Mouse (Mus musculus): Measurements from ENCODE around the gene Bpi.

Bpi gene

DNA sequence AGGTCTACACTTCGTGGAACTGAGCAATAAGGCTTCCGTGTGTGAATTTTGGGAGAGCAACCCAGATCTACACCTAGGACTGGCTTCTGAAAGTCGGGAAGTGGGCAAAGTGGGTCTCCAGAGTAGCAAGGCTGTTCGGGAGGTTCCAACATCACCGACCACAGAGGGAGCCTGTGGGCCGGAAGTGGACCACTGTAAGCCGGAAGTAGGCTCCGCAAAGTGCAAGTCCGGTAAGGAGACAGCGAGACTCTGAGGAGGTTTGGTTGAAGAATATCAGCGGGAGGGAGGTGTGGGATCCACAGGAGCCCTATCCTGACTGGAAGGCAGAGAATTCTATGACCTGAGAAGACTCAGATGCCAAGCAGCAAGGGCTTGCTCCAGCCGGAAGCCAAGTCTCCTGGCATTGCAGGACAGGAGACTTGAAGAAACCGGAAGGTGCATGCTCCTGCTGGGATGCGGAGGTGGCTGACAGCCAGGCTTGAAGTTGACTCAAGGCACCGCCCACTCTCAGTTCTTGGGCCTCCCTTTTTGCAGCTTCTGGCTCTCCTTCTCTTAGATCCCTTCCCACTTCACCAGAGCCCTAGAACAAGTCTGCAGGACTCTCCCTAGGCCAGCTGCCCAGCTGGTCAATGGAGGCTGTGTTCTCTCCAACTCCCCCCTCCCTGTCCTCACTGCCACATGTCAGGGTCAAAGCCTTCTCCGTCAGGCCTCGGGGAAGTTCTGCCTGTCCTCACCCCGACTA is 14.6 kb upstream of the Bpi start:
- peak; percentile 44 to 57 for DNase-seq

GRCm38 (mm10) chr2:158245072-158245817 is 12.6 kb upstream of the Bpi start:
- DNase-seq = no peak

DNA sequence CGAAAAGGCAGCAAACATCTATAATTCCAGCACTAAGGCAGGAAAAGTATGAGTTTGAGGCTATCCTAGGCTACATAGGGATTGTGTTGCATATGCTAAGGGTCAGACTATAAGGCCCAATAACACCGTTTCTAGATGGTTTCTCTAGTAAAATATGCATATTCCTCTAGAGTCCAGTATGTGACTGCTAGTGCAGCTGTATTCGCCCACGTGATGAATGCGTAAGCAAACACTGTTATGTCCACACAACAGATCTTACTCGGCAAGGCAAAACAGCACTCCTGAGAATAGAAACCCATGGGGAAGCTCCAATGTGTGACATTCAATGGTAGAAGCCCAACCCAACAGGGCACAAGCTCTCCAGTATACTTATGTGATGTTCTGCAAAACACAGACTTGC is 10.0 kb upstream of the Bpi start:
- no peak for DNase-seq

DNA sequence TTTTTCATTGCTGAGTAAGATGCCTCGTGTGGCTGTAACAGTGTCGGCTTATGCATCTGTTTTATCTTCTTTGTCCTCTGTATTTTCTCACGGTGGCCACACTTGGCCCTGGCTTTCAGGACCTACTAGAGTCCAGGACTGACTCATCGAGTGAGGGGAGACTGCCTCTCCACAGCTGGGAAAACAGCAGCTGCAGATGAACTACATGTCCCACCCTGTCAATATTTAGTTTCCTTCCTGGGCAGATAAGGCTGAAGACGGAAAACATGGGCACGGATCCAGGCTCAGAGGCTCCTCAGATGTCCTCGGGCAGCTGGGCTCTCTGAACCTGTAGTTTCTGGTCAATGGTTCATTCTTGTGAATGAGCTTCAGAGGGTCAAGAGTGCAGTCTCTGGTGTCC is 9.6 kb upstream of the Bpi start:
- peak in 1 of 2 experiments; percentile 16 for DNase-seq

GRCm38 (mm10) chr2:158250558-158250957 is 7.3 kb upstream of the Bpi start:
- DNase-seq = no peak

GRCm38 (mm10) chr2:158253806-158254205 is 4.1 kb upstream of the Bpi start:
- DNase-seq = no peak

- DNase-seq = no peak
Measured at GRCm38 (mm10) chr2:158256894-158257293, 1.0 kb upstream of the Bpi start.

- peak; percentile 84 to 85 for DNase-seq
Measured at GRCm38 (mm10) chr2:158258781-158259180, 887 bp downstream of the Bpi start.

GRCm38 (mm10) chr2:158259498-158259897 is 1.6 kb downstream of the Bpi start:
- DNase-seq = no peak

- no peak for DNase-seq
Measured at GRCm38 (mm10) chr2:158264877-158265276, 7.0 kb downstream of the Bpi start.

DNA sequence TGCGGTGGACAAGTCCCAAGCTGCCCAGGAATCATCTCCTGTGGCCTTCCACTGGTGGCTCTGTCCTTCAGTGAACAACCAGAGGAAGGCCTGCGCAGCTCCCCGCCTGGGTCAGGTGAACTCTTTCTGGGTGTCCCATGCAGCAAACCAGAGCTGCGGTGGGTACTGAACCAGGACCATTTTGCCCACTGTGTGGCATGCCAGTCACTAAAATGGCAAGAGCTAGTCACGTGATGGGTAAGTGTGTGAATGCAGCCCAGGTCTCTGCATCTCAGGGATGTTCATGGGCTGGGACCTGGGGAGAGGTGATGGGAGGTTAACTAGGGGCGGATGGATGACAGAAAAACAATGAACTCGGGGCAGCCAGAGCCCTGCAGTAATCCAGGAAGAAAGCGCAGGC is 12.1 kb downstream of the Bpi start:
- no peak for DNase-seq

DNA sequence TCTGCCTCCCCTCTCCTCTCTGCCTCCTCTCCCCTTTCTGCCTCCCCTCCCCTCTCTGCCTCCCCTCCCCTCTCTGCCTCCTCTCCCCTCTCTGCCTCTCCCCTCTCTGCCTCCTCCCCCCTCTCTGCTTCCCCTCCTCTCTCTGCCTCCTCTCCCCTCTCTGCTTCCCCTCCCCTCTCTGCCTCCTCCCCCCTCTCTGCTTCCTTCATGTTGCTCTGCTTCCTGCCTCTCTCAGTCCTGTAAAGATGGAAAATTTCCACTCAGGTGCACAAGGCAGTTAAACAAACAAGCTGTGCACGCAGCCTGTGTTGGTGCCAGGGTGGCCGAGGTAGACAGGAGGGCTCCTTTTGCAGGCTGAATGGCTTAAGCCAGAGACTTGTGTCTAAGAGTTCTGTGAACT is 15.8 kb downstream of the Bpi start:
- peak in 1 of 2 experiments; percentile 24 for DNase-seq

- DNase-seq = no peak
Measured at GRCm38 (mm10) chr2:158275349-158275748, 17.5 kb downstream of the Bpi start.

DNA sequence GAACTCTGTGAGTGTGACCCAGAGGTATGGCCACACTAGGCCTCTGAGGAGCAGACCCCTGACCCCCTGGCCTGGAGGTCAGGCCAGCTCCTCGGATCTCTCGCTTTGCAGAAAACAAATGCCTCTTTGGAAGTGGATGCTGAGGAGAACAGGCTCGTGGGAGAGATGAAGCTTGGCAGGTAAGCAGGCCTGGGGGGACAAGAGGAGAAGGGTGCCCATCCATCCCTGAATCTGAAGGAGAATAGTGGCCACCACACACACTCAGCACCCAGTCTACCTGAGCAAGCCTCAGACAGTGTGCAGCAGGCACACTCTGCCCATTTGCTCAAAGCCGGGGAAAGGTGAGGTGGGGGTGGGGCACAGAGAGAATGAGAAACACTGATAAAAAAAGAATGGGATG is 17.9 kb downstream of the Bpi start:
- no peak for DNase-seq

- DNase-seq = no peak
Measured at GRCm38 (mm10) chr2:158276451-158276850, 18.6 kb downstream of the Bpi start.

DNA sequence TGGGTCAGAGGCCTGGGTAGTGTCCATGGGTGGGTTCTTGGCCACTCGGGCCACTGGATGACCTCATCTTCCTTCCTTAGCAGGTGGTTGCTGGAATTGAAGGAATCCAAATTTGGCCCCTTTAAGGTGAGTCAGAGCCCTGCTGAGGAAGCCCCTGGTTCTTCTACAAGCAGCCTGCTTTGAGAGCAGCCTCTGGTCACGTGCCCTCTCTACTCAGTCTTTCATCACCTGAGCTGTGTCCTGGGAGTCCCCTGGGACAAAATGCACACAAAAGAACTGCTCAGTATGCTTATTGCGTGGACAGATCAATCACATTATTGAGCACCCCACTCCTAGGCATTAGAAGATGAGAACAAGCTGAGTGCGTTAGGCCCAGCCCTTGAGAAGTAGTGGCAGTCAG is 19.0 kb downstream of the Bpi start:
- DNase-seq = no peak

- no peak for DNase-seq
Measured at GRCm38 (mm10) chr2:158279656-158280055, 21.8 kb downstream of the Bpi start.

GRCm38 (mm10) chr2:158281497-158282205 is 23.8 kb downstream of the Bpi start:
- no peak for DNase-seq

- DNase-seq = peak; percentile 52 to 72
Measured at GRCm38 (mm10) chr2:158283136-158283535, 25.2 kb downstream of the Bpi start.

GRCm38 (mm10) chr2:158283771-158284170 is 25.9 kb downstream of the Bpi start:
- no peak for DNase-seq

- DNase-seq = peak; percentile 67 to 73
Measured at GRCm38 (mm10) chr2:158284571-158284970, 26.7 kb downstream of the Bpi start.

DNA sequence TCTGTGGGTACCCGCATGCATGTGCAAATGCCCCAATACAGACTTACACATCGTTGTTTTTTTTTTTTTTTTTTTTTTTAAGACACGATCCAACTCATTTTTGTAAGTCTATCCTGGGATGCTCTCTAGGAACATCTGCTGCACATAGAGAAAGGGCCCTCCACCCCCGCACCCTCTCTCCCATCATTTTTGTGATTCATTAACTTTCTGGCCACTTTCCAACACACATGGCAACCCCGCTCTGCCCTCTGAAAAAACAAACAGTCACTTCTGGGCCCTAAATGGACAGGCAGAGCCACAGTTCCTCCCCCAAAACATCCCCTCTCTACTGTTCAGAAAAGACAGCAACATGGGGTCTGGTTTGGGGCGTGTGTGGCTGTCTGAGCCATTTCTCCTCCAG is 27.8 kb downstream of the Bpi start:
- DNase-seq = no peak

DNA sequence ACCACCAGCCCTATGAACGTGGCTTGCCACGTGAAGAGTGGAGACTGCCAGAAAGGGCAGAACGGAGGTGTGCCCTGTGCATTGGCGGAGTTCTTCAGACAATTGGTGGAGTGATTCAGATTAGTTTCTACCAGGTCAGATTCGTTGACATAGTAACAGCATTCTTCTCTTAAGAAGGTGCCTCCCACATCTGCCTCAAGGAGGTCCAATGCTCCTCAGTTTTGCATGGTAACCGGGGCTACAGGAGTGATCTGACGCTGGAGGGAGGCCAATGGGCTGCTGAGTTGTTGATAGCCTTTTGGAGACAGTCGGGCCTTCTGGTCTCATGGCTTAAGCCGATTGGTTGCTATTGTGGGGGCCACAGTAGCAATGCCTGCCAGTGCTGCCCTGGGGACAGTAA is 37.8 kb downstream of the Bpi start:
- no peak for DNase-seq

DNA sequence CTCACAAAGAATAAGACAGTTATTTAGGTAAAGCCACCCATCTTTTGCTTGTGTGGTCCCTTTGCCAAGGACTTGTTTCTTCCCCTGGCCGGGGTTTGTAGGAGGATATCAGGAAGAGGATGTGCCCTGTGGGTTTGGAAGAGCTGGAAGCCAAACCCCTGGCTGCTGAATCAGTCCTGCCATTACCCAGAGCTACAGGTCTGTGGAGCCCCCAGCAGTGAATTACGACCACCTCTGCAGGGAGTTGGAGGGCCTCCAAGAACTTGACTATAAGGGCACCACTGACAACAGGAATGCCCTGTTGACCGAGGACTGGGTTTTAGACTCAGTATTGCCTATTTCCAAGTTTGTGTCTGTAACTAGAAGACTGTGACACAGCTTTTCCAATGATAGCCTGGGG is 41.3 kb downstream of the Bpi start:
- DNase-seq = no peak
